Mouse (Mus musculus): ENCODE measurements around the gene Mars2. TPM values are rescaled to one million over a fixed set of nuclear protein-coding genes. Genes with fewer than 3 reads are reported as not detected.
A peak's percentile ranks its signal among the peaks of the same experiment; 100 is the strongest.

The Mars2 gene
- polyA plus RNA-seq, 1 experiment from 2014 or later: 1.4 TPM

DNA sequence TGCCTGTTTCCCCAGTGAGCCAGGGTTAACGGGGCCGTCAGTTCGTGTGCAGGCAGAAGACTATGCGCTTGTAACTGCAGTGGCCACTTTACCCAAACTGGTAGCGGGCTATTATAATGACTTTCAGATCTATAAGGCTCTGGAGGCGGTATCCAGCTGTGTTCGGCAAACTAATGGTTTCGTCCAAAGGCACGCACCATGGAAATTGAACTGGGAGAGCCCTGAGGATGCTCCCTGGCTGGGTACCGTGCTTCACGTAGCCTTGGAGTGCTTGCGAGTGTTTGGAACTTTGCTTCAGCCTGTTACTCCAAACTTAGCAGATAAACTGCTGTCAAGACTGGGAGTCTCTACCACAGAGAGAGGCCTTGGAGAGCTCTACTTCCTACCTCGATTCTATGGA lies 1.5 kb downstream of the Mars2 start:
- Histone ChIP-seq H3K27ac (ENCODE audit: low read length) (no peak overlapping the region), H3K27me3 (replicated peaks; ENCODE audit: insufficient read depth, low read length) (no peaks in the 10 kb centered on the region), H3K4me2 (replicated peaks; ENCODE audit: low read depth, low read length) (peak overlapping the region; percentile 94), H3K4me1 (ENCODE audit: insufficient read depth, low read depth, low read length) (peaks cover 16% of the 10 kb centered on the region), H3K4me3 (ENCODE audit: low read depth, low read length) (peak overlapping the region; percentile 70), H3K36me3 (ENCODE audit: insufficient read depth, low read length) (no peaks in the 10 kb centered on the region), H3K9ac (replicated peaks; ENCODE audit: low read depth) (no peak overlapping the region), H3K9me3 (ENCODE audit: low read length) (no peaks in the 10 kb centered on the region)
- TF ChIP-seq EP300 (IDR thresholded peaks at IDR 0.05): no peak
- WGBS: 27% methylated on average over 13 of the region's 13 CpGs
- ATAC-seq (no peak), DNase-seq (ENCODE audit: low spot score) (no peak)

DNA sequence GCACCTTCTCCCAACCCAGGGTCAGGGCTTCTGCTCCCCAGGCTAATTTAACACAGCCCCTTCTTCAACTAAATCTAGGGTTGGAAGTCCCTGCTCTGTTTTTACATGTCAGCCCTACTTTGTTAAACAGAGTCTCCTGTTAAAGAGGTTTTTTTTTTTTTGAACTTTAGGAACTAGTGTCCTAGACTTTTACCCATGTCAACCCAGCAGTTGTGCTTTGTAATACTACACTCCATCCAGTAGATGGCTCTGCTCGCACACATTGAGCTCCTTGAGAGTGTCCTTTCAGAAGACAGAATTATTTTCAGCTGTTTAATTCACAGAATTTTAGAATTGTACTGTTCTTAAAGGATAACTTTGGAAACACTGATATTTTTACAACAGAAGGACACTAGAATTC lies 2.3 kb downstream of the Mars2 start:
- TF ChIP-seq EP300 (IDR thresholded peaks at IDR 0.05) (no peak), CTCF (IDR thresholded peaks at IDR 0.05) (peak; percentile 87)
- H3K27me3 ChIP-seq (replicated peaks; ENCODE audit: insufficient read depth, low read length): no peaks in the 10 kb centered on the region
- no peak overlapping the region for H3K9ac ChIP-seq (replicated peaks; ENCODE audit: low read depth)
- no peak for ATAC-seq
- H3K4me3 ChIP-seq (ENCODE audit: low read depth, low read length): no peak overlapping the region
- peak; percentile 87 for DNase-seq (ENCODE audit: low spot score)
- no peaks in the 10 kb centered on the region for H3K36me3 ChIP-seq (ENCODE audit: insufficient read depth, low read length)
- no peak overlapping the region; the same call in 1 of the 2 replicates for H3K4me2 ChIP-seq (replicated peaks; ENCODE audit: low read depth, low read length)
- WGBS: 0% methylated on average over 1 of the region's 1 CpGs
- H3K9me3 ChIP-seq (ENCODE audit: low read length): no peaks in the 10 kb centered on the region
- H3K27ac ChIP-seq (ENCODE audit: low read length): no peak overlapping the region
- H3K4me1 ChIP-seq (ENCODE audit: insufficient read depth, low read depth, low read length): peaks cover 16% of the 10 kb centered on the region

DNA sequence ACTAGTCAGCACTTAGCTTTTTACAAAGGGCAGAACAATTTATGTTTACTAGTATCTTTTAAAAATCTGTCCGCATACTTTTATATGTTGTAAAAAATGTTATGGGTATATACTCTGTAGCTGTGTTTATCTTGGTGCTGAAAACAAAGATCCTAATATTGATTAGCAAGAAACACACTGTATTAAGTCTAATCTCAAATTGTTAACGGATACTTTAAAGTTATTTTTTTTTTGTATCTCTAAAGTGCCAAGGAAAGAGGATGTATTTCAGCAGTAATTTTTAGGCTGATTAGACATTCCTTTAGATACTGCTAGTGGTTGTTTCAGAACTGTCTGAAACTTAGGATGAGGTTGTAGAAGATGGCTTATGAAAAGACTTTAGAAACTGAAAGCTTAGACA lies 9.4 kb downstream of the Mars2 start:
- no peak for ATAC-seq
- Histone ChIP-seq H3K36me3 (ENCODE audit: insufficient read depth, low read length) (no peaks in the 10 kb centered on the region), H3K4me3 (ENCODE audit: low read depth, low read length) (no peak overlapping the region), H3K27me3 (replicated peaks; ENCODE audit: insufficient read depth, low read length) (no peaks in the 10 kb centered on the region), H3K4me1 (ENCODE audit: insufficient read depth, low read depth, low read length) (no peaks in the 10 kb centered on the region), H3K27ac (ENCODE audit: low read length) (no peak overlapping the region), H3K9ac (replicated peaks; ENCODE audit: low read depth) (no peak overlapping the region), H3K9me3 (ENCODE audit: low read length) (no peaks in the 10 kb centered on the region), H3K4me2 (replicated peaks; ENCODE audit: low read depth, low read length) (no peak overlapping the region)
- TF ChIP-seq EP300 (IDR thresholded peaks at IDR 0.05) (no peak), CTCF (IDR thresholded peaks at IDR 0.05) (no peak)
- WGBS: 77% methylated on average over 2 of the region's 2 CpGs
- no peak for DNase-seq (ENCODE audit: low spot score)

DNA sequence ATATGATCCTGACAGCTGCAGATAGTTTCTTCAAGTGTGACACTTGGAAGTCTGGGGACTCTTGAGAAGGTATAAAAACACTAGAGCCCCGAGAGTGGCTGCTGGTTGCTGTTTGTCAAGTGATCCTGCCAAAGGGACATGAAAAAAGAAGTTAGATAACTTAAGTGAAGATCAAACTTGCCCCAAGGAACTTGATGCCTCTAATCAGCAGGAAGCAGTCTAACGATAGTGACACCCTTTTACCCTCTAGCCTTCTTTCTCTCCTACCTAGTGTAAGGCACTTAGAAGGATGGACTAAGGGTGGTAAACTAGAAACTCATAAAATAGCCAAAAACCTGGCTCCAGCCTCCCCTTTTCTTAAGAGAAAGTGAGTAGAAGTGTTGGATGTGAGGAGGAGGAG lies 27.4 kb downstream of the Mars2 start:
- no peak overlapping the region for H3K4me2 ChIP-seq (replicated peaks; ENCODE audit: low read depth, low read length)
- no peaks in the 10 kb centered on the region for H3K4me1 ChIP-seq (ENCODE audit: insufficient read depth, low read depth, low read length)
- ATAC-seq (no peak), DNase-seq (ENCODE audit: low spot score) (no peak)
- TF ChIP-seq CTCF (IDR thresholded peaks at IDR 0.05) (no peak), EP300 (IDR thresholded peaks at IDR 0.05) (no peak)
- no peak overlapping the region for H3K27ac ChIP-seq (ENCODE audit: low read length)
- H3K9ac ChIP-seq (replicated peaks; ENCODE audit: low read depth): no peak overlapping the region
- H3K9me3 ChIP-seq (ENCODE audit: low read length): no peaks in the 10 kb centered on the region
- H3K36me3 ChIP-seq (ENCODE audit: insufficient read depth, low read length): no peaks in the 10 kb centered on the region
- H3K4me3 ChIP-seq (ENCODE audit: low read depth, low read length): no peak overlapping the region
- no peaks in the 10 kb centered on the region for H3K27me3 ChIP-seq (replicated peaks; ENCODE audit: insufficient read depth, low read length)
- WGBS: 18% methylated on average over 2 of the region's 2 CpGs

DNA sequence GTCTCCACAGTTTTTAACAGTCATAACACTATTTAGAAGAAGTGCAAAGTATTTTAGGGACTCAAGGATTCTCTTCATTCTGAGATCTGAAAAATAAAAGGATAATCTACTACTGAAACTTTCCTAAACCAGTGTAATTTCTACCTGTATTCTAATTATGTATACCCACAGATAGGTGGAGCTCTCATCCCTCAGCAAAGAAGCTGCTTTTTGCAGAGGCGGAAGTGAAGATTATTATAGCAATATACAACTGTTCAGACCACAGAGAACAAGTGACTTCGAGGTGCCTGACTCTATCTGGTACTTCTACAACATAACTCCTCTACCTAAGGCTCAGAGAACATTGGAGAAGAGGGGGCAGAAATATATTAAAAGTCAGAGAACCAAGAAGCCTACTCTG lies 28.5 kb downstream of the Mars2 start:
- ATAC-seq: no peak
- H3K36me3 ChIP-seq (ENCODE audit: insufficient read depth, low read length): no peaks in the 10 kb centered on the region
- DNase-seq (ENCODE audit: low spot score): no peak
- H3K27me3 ChIP-seq (replicated peaks; ENCODE audit: insufficient read depth, low read length): no peaks in the 10 kb centered on the region
- H3K4me1 ChIP-seq (ENCODE audit: insufficient read depth, low read depth, low read length): no peaks in the 10 kb centered on the region
- H3K9ac ChIP-seq (replicated peaks; ENCODE audit: low read depth): no peak overlapping the region
- TF ChIP-seq EP300 (IDR thresholded peaks at IDR 0.05): no peak
- TF ChIP-seq CTCF (IDR thresholded peaks at IDR 0.05): no peak; the same call in 1 of the 2 replicates
- H3K4me3 ChIP-seq (ENCODE audit: low read depth, low read length): no peak overlapping the region
- H3K9me3 ChIP-seq (ENCODE audit: low read length): no peaks in the 10 kb centered on the region
- no peak overlapping the region for H3K4me2 ChIP-seq (replicated peaks; ENCODE audit: low read depth, low read length)
- WGBS: 55% methylated on average over 2 of the region's 2 CpGs
- no peak overlapping the region for H3K27ac ChIP-seq (ENCODE audit: low read length)

DNA sequence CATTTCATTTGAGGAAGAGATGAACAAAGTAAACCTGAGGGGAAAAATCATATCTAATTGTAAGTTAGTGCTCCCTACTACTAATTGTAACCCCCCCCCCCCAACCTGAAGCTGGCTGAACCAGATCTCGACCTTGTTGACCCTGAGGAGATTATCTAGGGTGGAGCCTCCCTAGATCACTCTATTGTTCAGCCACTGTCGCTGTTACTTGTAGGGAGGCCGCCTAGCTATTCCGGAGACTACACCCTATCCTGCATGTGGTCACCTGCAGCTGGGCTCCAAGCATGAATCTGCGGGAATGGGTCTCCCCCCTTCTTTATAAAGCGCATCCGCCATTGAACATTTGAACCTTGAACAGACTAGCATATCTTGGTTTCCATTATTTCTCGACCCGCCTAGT lies 42.1 kb downstream of the Mars2 start:
- H3K9ac ChIP-seq (replicated peaks; ENCODE audit: low read depth): no peak overlapping the region
- 77% methylated on average over 9 of the region's 9 CpGs for WGBS
- ATAC-seq (no peak), DNase-seq (ENCODE audit: low spot score) (no peak)
- H3K27ac ChIP-seq (ENCODE audit: low read length): no peak overlapping the region
- no peaks in the 10 kb centered on the region for H3K9me3 ChIP-seq (ENCODE audit: low read length)
- TF ChIP-seq EP300 (IDR thresholded peaks at IDR 0.05) (no peak), CTCF (IDR thresholded peaks at IDR 0.05) (no peak)
- no peaks in the 10 kb centered on the region for H3K36me3 ChIP-seq (ENCODE audit: insufficient read depth, low read length)
- no peak overlapping the region for H3K4me3 ChIP-seq (ENCODE audit: low read depth, low read length)
- no peak overlapping the region for H3K4me2 ChIP-seq (replicated peaks; ENCODE audit: low read depth, low read length)
- no peaks in the 10 kb centered on the region for H3K27me3 ChIP-seq (replicated peaks; ENCODE audit: insufficient read depth, low read length)
- no peaks in the 10 kb centered on the region for H3K4me1 ChIP-seq (ENCODE audit: insufficient read depth, low read depth, low read length)

Other genes with a start within 250 kb of the Mars2 start
- 212 and 219 TPM in 2 replicates for gene Sf3b1, start 209.7 kb upstream of the Mars2 start, polyA plus RNA-seq (2015; fragmentation: Nextera tagmentation; extraction: Ambion mirVana)
- gene Coq10b, start 184.4 kb upstream of the Mars2 start, polyA plus RNA-seq (2015; fragmentation: Nextera tagmentation; extraction: Ambion mirVana): 32.9 and 34.3 TPM in 2 replicates
- 115 and 120 TPM in 2 replicates for gene Hspe1, start 149.0 kb upstream of the Mars2 start, polyA plus RNA-seq (2015; fragmentation: Nextera tagmentation; extraction: Ambion mirVana)
- 80.8 and 95.7 TPM in 2 replicates for gene Hspd1, start 148.9 kb upstream of the Mars2 start, polyA plus RNA-seq (2015; fragmentation: Nextera tagmentation; extraction: Ambion mirVana)
- gene Mob4, start 105.9 kb upstream of the Mars2 start, polyA plus RNA-seq (2015; fragmentation: Nextera tagmentation; extraction: Ambion mirVana): 109 and 114 TPM in 2 replicates
- gene Rftn2, start 10.4 kb upstream of the Mars2 start, polyA plus RNA-seq (2015; fragmentation: Nextera tagmentation; extraction: Ambion mirVana): 13.6 and 13.9 TPM in 2 replicates
- 0.36 TPM in 1 of 2 replicates, not detected in the other for gene Boll, start 126.3 kb downstream of the Mars2 start, polyA plus RNA-seq (2015; fragmentation: Nextera tagmentation; extraction: Ambion mirVana)
- gene Plcl1, start 168.7 kb downstream of the Mars2 start, polyA plus RNA-seq (2015; fragmentation: Nextera tagmentation; extraction: Ambion mirVana): 1.7 and 2.0 TPM in 2 replicates